Mouse (Mus musculus) right cerebral cortex, postnatal 25 days (tissue): ENCODE results near the gene Ube2q1.

Experiments used
- DNase-seq: peaks from one replicate; pipeline ENCODE4 v3.0.0; 2022

The Ube2q1 gene

GRCm38 (mm10) chr3:89821548-89822480, 48.4 kb downstream of the Ube2q1 start:
- DNase-seq, result no peak

- DNase-seq, result no peak
Measured at GRCm38 (mm10) chr3:89823594-89823993, 50.2 kb downstream of the Ube2q1 start.

DNA sequence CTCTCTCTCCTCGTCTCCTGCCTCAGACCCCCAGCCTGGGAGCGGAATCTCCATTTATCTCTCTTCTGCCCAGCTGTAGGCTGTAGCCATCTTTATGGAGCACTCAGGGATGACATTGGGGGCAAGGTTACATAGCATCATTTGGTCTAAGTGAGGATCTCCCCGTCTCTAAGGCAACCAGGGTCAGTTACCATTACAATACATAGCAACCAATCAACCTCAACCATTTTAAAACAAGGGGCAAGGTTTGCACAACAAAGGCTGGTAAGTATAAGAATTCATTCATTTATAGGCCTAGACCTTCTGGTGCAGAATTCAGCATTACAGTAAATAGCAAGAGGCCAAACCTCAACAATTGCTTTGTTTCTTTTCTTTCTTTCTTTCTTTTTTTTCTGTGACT, 52.9 kb downstream of the Ube2q1 start:
- DNase-seq, result no peak

DNA sequence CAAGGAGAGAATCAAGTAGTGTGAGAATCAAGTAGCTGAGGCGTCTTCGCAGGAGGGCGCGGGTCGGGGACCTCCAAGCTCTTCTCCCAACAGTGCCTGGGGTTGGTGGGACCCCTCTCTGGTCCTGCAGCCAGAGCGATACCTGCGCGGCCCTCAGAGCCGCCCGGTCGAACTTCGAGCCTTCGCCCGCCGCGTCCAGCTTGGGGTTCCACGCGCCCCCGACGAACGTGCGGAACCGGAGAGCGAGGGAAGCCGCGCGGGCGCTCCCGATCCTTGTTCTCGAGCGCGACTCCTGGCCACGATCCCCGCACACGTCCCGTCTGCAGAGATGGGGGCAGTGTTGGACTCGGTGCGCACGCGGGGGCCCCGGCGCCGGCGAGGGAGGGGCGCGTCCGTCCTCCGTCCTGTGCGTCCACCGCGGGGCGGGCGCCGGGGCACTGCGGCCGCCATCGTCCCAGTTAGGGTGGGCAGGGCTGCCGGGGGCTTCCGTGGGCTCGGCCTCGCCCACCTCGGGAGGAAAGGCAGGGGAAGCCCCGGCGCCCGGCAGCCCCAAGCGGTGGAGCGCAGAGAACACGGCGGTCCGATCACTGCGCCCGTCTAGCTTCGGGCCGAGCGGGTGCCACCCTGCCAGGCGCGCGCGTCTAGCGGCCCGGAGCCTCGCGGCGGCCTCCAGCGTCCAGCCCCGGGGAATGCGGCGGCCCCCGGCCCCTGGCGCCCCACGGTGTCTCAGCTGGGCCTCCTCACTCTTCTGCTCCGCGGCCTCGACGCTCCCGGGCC, 57.6 kb downstream of the Ube2q1 start, which contains the start of gene She:
Gene She, plus strand, starts transcription at position 556 of the 777 bp plus-strand sequence.
- no peak for DNase-seq
